Mouse (Mus musculus): Measurements from ENCODE around the gene Kirrel3. TPM values are rescaled to one million over a fixed set of nuclear protein-coding genes. Genes with fewer than 3 reads are reported as not detected.

The Kirrel3 gene
- polyA plus RNA-seq, 1 experiment, result not detected

GRCm38 (mm10) chr9:35035074-35035473, 549.4 kb downstream of the Kirrel3 start:
- H3K36me3 ChIP-seq (ENCODE audit: control insufficient read depth), result no peaks in the 10 kb centered on the region
- H3K4me3 ChIP-seq (replicated peaks), result no peak overlapping the region
- H3K9me3 ChIP-seq (ENCODE audit: control insufficient read depth, low read length), result no peaks in the 10 kb centered on the region
- H3K27me3 ChIP-seq (ENCODE audit: control insufficient read depth), result peaks cover 15% of the 10 kb centered on the region
- peaks cover 10% of the 10 kb centered on the region for H3K4me1 ChIP-seq (ENCODE audit: control insufficient read depth)
- TF ChIP-seq TAL1 (IDR thresholded peaks at IDR 0.05; ENCODE audit: low read length), result no peak
- TF ChIP-seq GATA1 (IDR thresholded peaks at IDR 0.05; ENCODE audit: low read length), result no peak

DNA sequence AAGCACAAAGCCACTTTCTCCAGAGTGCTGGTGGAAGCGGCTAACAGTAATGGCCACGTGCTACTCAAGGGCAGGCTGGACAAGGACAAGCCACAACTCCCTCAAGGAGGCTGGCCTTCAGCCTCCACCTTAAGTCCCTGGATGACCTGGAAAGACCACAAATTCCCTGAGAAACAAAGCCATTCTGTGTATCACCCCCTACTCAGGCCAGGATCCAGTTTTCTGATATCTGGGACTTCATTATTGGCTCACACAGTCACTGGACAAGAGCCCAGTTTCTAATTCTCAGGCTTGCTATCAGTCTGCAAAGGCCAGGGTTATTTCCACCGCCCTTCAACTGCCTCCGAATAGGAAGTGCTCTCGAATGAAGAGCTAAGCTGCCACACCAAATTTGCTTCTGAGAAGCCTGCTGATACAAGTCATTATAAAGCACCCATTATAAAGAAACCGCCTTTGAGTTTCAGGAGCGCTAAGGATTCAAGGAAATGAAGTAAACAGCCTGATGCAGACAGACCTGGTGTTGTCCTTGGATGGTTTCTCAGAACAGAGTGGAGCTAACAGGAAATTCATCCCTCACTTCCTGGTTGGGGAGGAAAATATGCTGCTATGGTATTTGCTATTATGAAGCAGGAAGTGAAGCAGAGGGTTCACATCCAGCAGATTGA, 553.4 kb downstream of the Kirrel3 start:
- TF ChIP-seq TAL1 (IDR thresholded peaks at IDR 0.05; ENCODE audit: low read length) (no peak), GATA1 (IDR thresholded peaks at IDR 0.05; ENCODE audit: low read length) (no peak)
- Histone ChIP-seq H3K9me3 (ENCODE audit: control insufficient read depth, low read length) (no peaks in the 10 kb centered on the region), H3K4me1 (ENCODE audit: control insufficient read depth) (peaks cover 13% of the 10 kb centered on the region), H3K36me3 (ENCODE audit: control insufficient read depth) (peaks cover 8% of the 10 kb centered on the region), H3K27me3 (ENCODE audit: control insufficient read depth) (peaks cover 15% of the 10 kb centered on the region), H3K4me3 (replicated peaks) (no peak overlapping the region)

DNA sequence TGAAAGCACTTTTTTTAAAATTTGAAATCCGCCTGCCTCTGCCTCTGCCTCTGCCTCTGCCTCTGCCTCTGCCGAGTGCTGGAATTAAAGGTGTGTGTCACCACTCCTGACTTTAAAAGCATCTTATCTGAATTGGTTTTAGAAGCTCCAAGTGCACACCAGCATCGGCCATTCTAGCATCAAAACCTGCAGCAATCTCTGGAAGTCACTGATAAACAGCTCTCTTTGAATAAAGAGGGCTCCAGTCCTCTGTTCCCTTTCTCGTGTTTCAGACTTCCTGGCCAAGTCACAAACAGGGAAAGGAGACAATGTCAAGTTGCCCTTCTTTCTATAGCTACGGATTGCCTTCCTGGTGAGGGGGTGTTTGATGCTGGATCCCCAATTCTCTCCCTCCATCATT, 554.2 kb downstream of the Kirrel3 start:
- peaks cover 13% of the 10 kb centered on the region for H3K27me3 ChIP-seq (ENCODE audit: control insufficient read depth)
- peaks cover 13% of the 10 kb centered on the region for H3K4me1 ChIP-seq (ENCODE audit: control insufficient read depth)
- H3K4me3 ChIP-seq (replicated peaks), result no peak overlapping the region
- TF ChIP-seq GATA1 (IDR thresholded peaks at IDR 0.05; ENCODE audit: low read length) (no peak), TAL1 (IDR thresholded peaks at IDR 0.05; ENCODE audit: low read length) (no peak)
- H3K36me3 ChIP-seq (ENCODE audit: control insufficient read depth), result peaks cover 16% of the 10 kb centered on the region
- no peaks in the 10 kb centered on the region for H3K9me3 ChIP-seq (ENCODE audit: control insufficient read depth, low read length)

GRCm38 (mm10) chr9:35041493-35041892, 555.8 kb downstream of the Kirrel3 start:
- H3K4me1 ChIP-seq (ENCODE audit: control insufficient read depth), result peaks cover 21% of the 10 kb centered on the region
- H3K4me3 ChIP-seq (replicated peaks), result no peak overlapping the region
- H3K27me3 ChIP-seq (ENCODE audit: control insufficient read depth), result peaks cover 5% of the 10 kb centered on the region
- H3K9me3 ChIP-seq (ENCODE audit: control insufficient read depth, low read length), result no peaks in the 10 kb centered on the region
- no peak for TF ChIP-seq TAL1 (IDR thresholded peaks at IDR 0.05; ENCODE audit: low read length)
- TF ChIP-seq GATA1 (IDR thresholded peaks at IDR 0.05; ENCODE audit: low read length), result no peak
- H3K36me3 ChIP-seq (ENCODE audit: control insufficient read depth), result peaks cover 32% of the 10 kb centered on the region

DNA sequence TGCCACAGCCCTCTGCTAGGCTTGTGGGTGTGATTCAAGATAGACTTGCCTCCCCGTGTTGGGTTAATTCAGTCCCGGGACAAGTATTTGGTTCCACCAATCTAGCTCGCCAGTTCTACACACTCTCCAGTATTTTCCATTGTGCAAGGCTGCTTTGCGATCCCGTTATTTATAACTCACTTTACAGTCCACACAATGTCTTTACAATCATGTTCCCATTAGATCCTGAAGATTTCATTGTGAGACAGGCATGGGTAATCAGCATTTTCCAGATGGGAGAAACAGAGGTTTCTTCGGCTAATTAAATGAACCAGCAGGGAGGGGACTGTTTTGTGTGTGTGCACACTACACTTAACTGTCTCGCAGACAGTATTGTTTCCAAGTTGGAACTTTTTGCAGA, 557.9 kb downstream of the Kirrel3 start:
- TF ChIP-seq TAL1 (IDR thresholded peaks at IDR 0.05; ENCODE audit: low read length), result no peak
- no peak for TF ChIP-seq GATA1 (IDR thresholded peaks at IDR 0.05; ENCODE audit: low read length)
- Histone ChIP-seq H3K36me3 (ENCODE audit: control insufficient read depth) (peaks cover 53% of the 10 kb centered on the region), H3K9me3 (ENCODE audit: control insufficient read depth, low read length) (no peaks in the 10 kb centered on the region), H3K27me3 (ENCODE audit: control insufficient read depth) (peaks cover 3% of the 10 kb centered on the region), H3K4me3 (replicated peaks) (no peak overlapping the region), H3K4me1 (ENCODE audit: control insufficient read depth) (peaks cover 21% of the 10 kb centered on the region)

- no peaks in the 10 kb centered on the region for H3K27me3 ChIP-seq (ENCODE audit: control insufficient read depth)
- no peaks in the 10 kb centered on the region for H3K9me3 ChIP-seq (ENCODE audit: control insufficient read depth, low read length)
- peaks cover 17% of the 10 kb centered on the region for H3K4me1 ChIP-seq (ENCODE audit: control insufficient read depth)
- TF ChIP-seq GATA1 (IDR thresholded peaks at IDR 0.05; ENCODE audit: low read length) (no peak), TAL1 (IDR thresholded peaks at IDR 0.05; ENCODE audit: low read length) (no peak)
- H3K4me3 ChIP-seq (replicated peaks), result no peak overlapping the region
- peaks cover 62% of the 10 kb centered on the region for H3K36me3 ChIP-seq (ENCODE audit: control insufficient read depth)
Observed at GRCm38 (mm10) chr9:35044458-35044857, 558.8 kb downstream of the Kirrel3 start.

GRCm38 (mm10) chr9:35045031-35045531, 559.4 kb downstream of the Kirrel3 start:
- TF ChIP-seq TAL1 (IDR thresholded peaks at IDR 0.05; ENCODE audit: low read length) (no peak), GATA1 (IDR thresholded peaks at IDR 0.05; ENCODE audit: low read length) (no peak)
- no peak overlapping the region for H3K4me3 ChIP-seq (replicated peaks)
- no peaks in the 10 kb centered on the region for H3K9me3 ChIP-seq (ENCODE audit: control insufficient read depth, low read length)
- peaks cover 13% of the 10 kb centered on the region for H3K4me1 ChIP-seq (ENCODE audit: control insufficient read depth)
- peaks cover 68% of the 10 kb centered on the region for H3K36me3 ChIP-seq (ENCODE audit: control insufficient read depth)
- no peaks in the 10 kb centered on the region for H3K27me3 ChIP-seq (ENCODE audit: control insufficient read depth)

- TF ChIP-seq TAL1 (IDR thresholded peaks at IDR 0.05; ENCODE audit: low read length), result no peak
- no peak for TF ChIP-seq GATA1 (IDR thresholded peaks at IDR 0.05; ENCODE audit: low read length)
- Histone ChIP-seq H3K36me3 (ENCODE audit: control insufficient read depth) (peaks cover 75% of the 10 kb centered on the region), H3K27me3 (ENCODE audit: control insufficient read depth) (no peaks in the 10 kb centered on the region)
Observed at GRCm38 (mm10) chr9:35045756-35046155, 560.1 kb downstream of the Kirrel3 start.

GRCm38 (mm10) chr9:35048449-35048848, 562.8 kb downstream of the Kirrel3 start:
- Histone ChIP-seq H3K36me3 (ENCODE audit: control insufficient read depth) (peaks cover 100% of the 10 kb centered on the region), H3K9me3 (ENCODE audit: control insufficient read depth, low read length) (no peaks in the 10 kb centered on the region)
- TF ChIP-seq GATA1 (IDR thresholded peaks at IDR 0.05; ENCODE audit: low read length) (no peak), TAL1 (IDR thresholded peaks at IDR 0.05; ENCODE audit: low read length) (no peak)

More at GRCm38 (mm10) chr9:35045756-35046155, 560.1 kb downstream of the Kirrel3 start:
- Histone ChIP-seq H3K4me1 (ENCODE audit: control insufficient read depth) (peaks cover 9% of the 10 kb centered on the region), H3K9me3 (ENCODE audit: control insufficient read depth, low read length) (no peaks in the 10 kb centered on the region), H3K4me3 (replicated peaks) (no peak overlapping the region)

More at GRCm38 (mm10) chr9:35048449-35048848, 562.8 kb downstream of the Kirrel3 start:
- H3K27me3 ChIP-seq (ENCODE audit: control insufficient read depth), result no peaks in the 10 kb centered on the region
- H3K4me1 ChIP-seq (ENCODE audit: control insufficient read depth), result peaks cover 9% of the 10 kb centered on the region
- H3K4me3 ChIP-seq (replicated peaks), result no peak overlapping the region
